Mouse (Mus musculus) MEL (cell line): ENCODE measurements around the gene Paqr9.

Experiments used
- BHLHE40 ChIP-seq: IDR thresholded peaks from 2 replicates; pipeline ENCODE4 v1.6.1; 2012; ENCODE audit warnings: low read depth, mild to moderate bottlenecking, inconsistent platforms, low read length, improper control_type of control experiment, borderline replicate concordance
- CHD2 ChIP-seq: IDR thresholded peaks from 2 replicates; pipeline ENCODE4 v1.6.1; 2011; ENCODE audit warnings: low read length, improper control_type of control experiment
- ELF1 ChIP-seq: IDR thresholded peaks from 2 replicates; pipeline ENCODE4 v1.6.1; 2014; ENCODE audit warnings: low read depth, mild to moderate bottlenecking, inconsistent platforms, low read length, improper control_type of control experiment, moderate library complexity
- GATA1 ChIP-seq: IDR thresholded peaks from 2 replicates; pipeline ENCODE4 v1.6.1; 2011; ENCODE audit warnings: low read depth, low read length, improper control_type of control experiment
- MAX ChIP-seq: IDR thresholded peaks from 2 replicates; pipeline ENCODE4 v1.6.1; 2011; ENCODE audit warnings: low read length, improper control_type of control experiment
- POLR2AphosphoS2 ChIP-seq: IDR thresholded peaks from 2 replicates; pipeline ENCODE4 v1.6.1; 2011; ENCODE audit warnings: low read length, improper control_type of control experiment
- SIN3A ChIP-seq: IDR thresholded peaks from 2 replicates; pipeline ENCODE4 v1.6.1; 2012; ENCODE audit warnings: low read length, improper control_type of control experiment, inconsistent platforms
- TAL1 ChIP-seq: IDR thresholded peaks from 2 replicates; pipeline ENCODE4 v1.6.1; 2012; ENCODE audit warnings: mild to moderate bottlenecking, inconsistent platforms, low read length, moderate library complexity, mixed read lengths
- TBP ChIP-seq: IDR thresholded peaks from 2 replicates; pipeline ENCODE4 v1.8.0; 2011; ENCODE audit warnings: low read depth, low read length, improper control_type of control experiment

GRCm38 (mm10) chr9:95612246-95612768 lies 52.9 kb downstream of the Paqr9 start:
- TF ChIP-seq TAL1 (no peak), GATA1 (no peak), CHD2 (no peak), ELF1 (no peak), MAX (no peak), POLR2AphosphoS2 (no peak), TBP (no peak), BHLHE40 (no peak), SIN3A (no peak)
